ENCODE assay signal across 25 mouse cellular contexts in the genomic region with DNA sequence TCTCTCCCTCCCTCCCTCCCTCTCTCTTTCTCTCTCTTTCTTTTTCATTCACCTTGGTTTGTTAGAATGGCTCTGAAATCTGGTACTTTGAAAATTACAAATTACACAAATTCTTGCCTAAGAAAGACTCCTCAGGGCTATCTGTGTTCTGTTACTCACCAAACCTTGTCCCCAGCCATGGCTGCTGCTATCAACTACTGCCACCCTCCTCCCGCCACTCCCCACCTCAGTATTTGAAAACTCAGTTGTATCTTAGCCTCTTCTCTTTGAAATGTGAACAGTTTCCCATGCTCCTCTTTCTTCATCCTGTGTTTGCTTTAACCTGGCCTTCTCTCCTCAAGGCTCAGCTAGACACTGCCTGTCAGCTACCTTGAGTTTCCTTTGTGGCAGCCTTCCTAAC. TPM values are rescaled to one million over a fixed set of nuclear protein-coding genes. Genes with fewer than 3 reads are reported as not detected.
DNase-seq lines count a peak whose midpoint lies in the region; ATAC-seq lines count a peak whose summit lies in the region.
"Had no signal": no experiment of that assay in that cellular context is flagged by ENCODE, and none has a peak within 500 bp of the region (broad histone marks: within the 10 kb centered on the region; RNA-seq: fewer than 3 reads in every experiment).

No protein-coding gene starts in this region.

- H3K27me3 ChIP-seq in liver, embryonic 13.5 days: peaks cover 19% of the 10 kb centered on the region
- H3K27me3 ChIP-seq in liver, embryonic 12.5 days (replicated peaks): peaks cover 25% of the 10 kb centered on the region
- H3K27me3 ChIP-seq: CH12.LX, Patski had no signal

- H3K4me1 ChIP-seq in liver, embryonic 13.5 days (replicated peaks): peaks cover 19% of the 10 kb centered on the region
- H3K4me1 ChIP-seq in liver, embryonic 12.5 days: peaks cover 17% of the 10 kb centered on the region

- H3K4me3 ChIP-seq in liver, embryonic 13.5 days (replicated peaks): no peak overlapping the region
- no peak overlapping the region for H3K4me3 ChIP-seq in liver, embryonic 12.5 days
- H3K4me3 ChIP-seq: embryonic facial prominence, embryonic 10.5 days; embryonic facial prominence, embryonic 12.5 days; erythroblast, embryonic 14.5 days; forebrain, embryonic 13.5 days; forebrain, embryonic 15.5 days had no signal

- H3K4me2 ChIP-seq in liver, embryonic 13.5 days: no peak overlapping the region
- no peak overlapping the region for H3K4me2 ChIP-seq in liver, embryonic 12.5 days
- H3K4me2 ChIP-seq: embryonic facial prominence, embryonic 12.5 days; forebrain, embryonic 13.5 days; forebrain, embryonic 15.5 days had no signal

- H3K9me3 ChIP-seq in liver, embryonic 13.5 days (replicated peaks): no peaks in the 10 kb centered on the region
- no peaks in the 10 kb centered on the region for H3K9me3 ChIP-seq in liver, embryonic 12.5 days (replicated peaks)
- H3K9me3 ChIP-seq: embryonic facial prominence, embryonic 10.5 days; embryonic facial prominence, embryonic 12.5 days; forebrain, embryonic 13.5 days; forebrain, embryonic 15.5 days; G1E had no signal

- H3K36me3 ChIP-seq in liver, embryonic 13.5 days: no peaks in the 10 kb centered on the region
- no peaks in the 10 kb centered on the region for H3K36me3 ChIP-seq in liver, embryonic 12.5 days
- H3K36me3 ChIP-seq: embryonic facial prominence, embryonic 10.5 days; embryonic facial prominence, embryonic 12.5 days; forebrain, embryonic 15.5 days; G1E had no signal

- peak overlapping the region; percentile 41; the same call in 1 of the 2 replicates for H3K9ac ChIP-seq in liver, embryonic 13.5 days
- H3K9ac ChIP-seq in liver, embryonic 12.5 days: no peak overlapping the region
- H3K9ac ChIP-seq: embryonic facial prominence, embryonic 12.5 days; forebrain, embryonic 13.5 days; forebrain, embryonic 15.5 days; forebrain, postnatal 0 days had no signal

- H3K27ac ChIP-seq in liver, embryonic 13.5 days: no peak overlapping the region
- no peak overlapping the region for H3K27ac ChIP-seq in liver, embryonic 12.5 days
- H3K27ac ChIP-seq: embryonic facial prominence, embryonic 10.5 days; embryonic facial prominence, embryonic 12.5 days; forebrain, embryonic 13.5 days; forebrain, embryonic 15.5 days had no signal

- WGBS in liver, embryonic 13.5 days (ENCODE audit: insufficient replicate concordance): 36% methylated on average over 1 of the region's 1 CpGs
- WGBS in liver, embryonic 12.5 days (ENCODE audit: insufficient replicate concordance): 45% methylated on average over 1 of the region's 1 CpGs

- DNase-seq in liver, embryonic 13.5 days: no peak
- DNase-seq in left cerebral cortex, adult 9 months (ENCODE audit: low spot score in 2 of 2): no peak
- no peak for DNase-seq in urinary bladder, postnatal 25 days (ENCODE audit: low spot score)
- DNase-seq: adrenal gland, adult 8-10 months; adrenal gland, postnatal 14 days; adrenal gland, postnatal 36 days; B cell, adult 2 months; cerebellum, adult 11-12 months; cerebellum, adult 2 months; cerebellum, adult 9-10 months; cerebellum, postnatal 10 days; cerebellum, postnatal 25 days; forebrain, postnatal 0 days had no signal

- no peak for ATAC-seq in liver, embryonic 13.5 days (ENCODE audit: low read depth)
- no peak for ATAC-seq in liver, embryonic 12.5 days
- ATAC-seq in megakaryocyte progenitor cell, adult 5-6 weeks (replicated peaks; ENCODE audit: poor library complexity): peak; percentile 62
- ATAC-seq: activated CD4-positive, CD25-positive, alpha-beta regulatory T cell, adult 4 months; CD4-positive, CD25-positive, alpha-beta regulatory T cell, adult 4 months; forebrain, embryonic 13.5 days; forebrain, embryonic 15.5 days; forebrain, postnatal 0 days; Patski had no signal

RNA-seq across cellular contexts. Expression of a gene that starts 5.1 kb away (rescaled TPM):
- 1.4 and 1.8 TPM in 2 replicates for polyA plus RNA-seq in liver, embryonic 13.5 days (2015; fragmentation: Nextera tagmentation; extraction: Ambion mirVana)
- 1.8 and 2.2 TPM in 2 replicates for polyA plus RNA-seq in liver, embryonic 12.5 days (2016; fragmentation: Nextera tagmentation; extraction: Ambion mirVana)
- 9.3 and 12.0 TPM in 2 replicates for total RNA-seq in megakaryocyte progenitor cell, adult 5-6 weeks (2015)
- 10.4 and 10.6 TPM in 2 replicates for total RNA-seq in megakaryocyte progenitor cell, adult 5-6 weeks (2017)
- total RNA-seq: CH12.LX had no signal
- polyA plus RNA-seq: erythroblast, embryonic 14.5 days; Patski had no signal
